Mouse (Mus musculus) neural tube, embryonic 15.5 days (tissue): ENCODE measurements around the gene AU040320. TPM values are rescaled to one million over a fixed set of nuclear protein-coding genes. Genes with fewer than 3 reads are reported as not detected.

Source experiments
- ATAC-seq: fragments of 200-750 bp; cut with Nextera tagmentation; 2 replicates; pipeline ENCODE4 v1.8.0; 2017; ENCODE audit warnings: mild to moderate bottlenecking, moderate TSS enrichment, moderate library complexity; ENCODE audit not compliant: low FRiP score
- H3K27ac ChIP-seq: fragments of 300-500 bp; sonication (generic); replicated peaks from 2 replicates; pipeline ENCODE4 v1.5.1; 2015; ENCODE audit warnings: mild to moderate bottlenecking, inconsistent platforms
- H3K27me3 ChIP-seq: fragments of 300-500 bp; sonication (generic); replicated peaks from 2 replicates; pipeline ENCODE4 v1.6.1; 2015; ENCODE audit warnings: inconsistent platforms
- H3K36me3 ChIP-seq: fragments of 300-500 bp; sonication (generic); 2 replicates; pipeline ENCODE4 v1.6.1; 2015; ENCODE audit warnings: inconsistent platforms
- H3K4me1 ChIP-seq: fragments of 300-500 bp; sonication (generic); 2 replicates; pipeline ENCODE4 v1.6.1; 2015; ENCODE audit warnings: inconsistent platforms
- H3K4me2 ChIP-seq: fragments of 300-500 bp; sonication (generic); 2 replicates; pipeline ENCODE4 v1.6.1; 2015; ENCODE audit warnings: inconsistent platforms, mild to moderate bottlenecking, moderate library complexity
- H3K4me3 ChIP-seq: fragments of 300-500 bp; sonication (generic); replicated peaks from 2 replicates; pipeline ENCODE4 v1.5.1; 2015; ENCODE audit warnings: mild to moderate bottlenecking, inconsistent platforms
- H3K9ac ChIP-seq: fragments of 300-500 bp; sonication (generic); replicated peaks from 2 replicates; pipeline ENCODE4 v1.6.1; 2015; ENCODE audit warnings: mild to moderate bottlenecking, inconsistent platforms
- H3K9me3 ChIP-seq: fragments of 300-500 bp; sonication (generic); replicated peaks from 2 replicates; pipeline ENCODE4 v1.6.1; 2016; ENCODE audit warnings: inconsistent platforms
- WGBS: fragments of 180-500 bp; shearing (Covaris S2); methylation state at CpG from one replicate; pipeline ENCODE4 v1.1.7; 2015; ENCODE audit warnings: mixed read lengths; 5-methylcytosine and 5-hydroxymethylcytosine counted together
- polyA plus RNA-seq: library from polyadenylated mRNA; unstranded; fragments of >200 nt; fragmentation: Nextera tagmentation; extraction: Ambion mirVana; gene quantifications from 2 replicates; pipeline ENCODE4 v1.2.1, GENCODE M21; 2015

Gene AU040320
- polyA plus RNA-seq, 1 experiment from 2014 or later, result 41.7 TPM

DNA sequence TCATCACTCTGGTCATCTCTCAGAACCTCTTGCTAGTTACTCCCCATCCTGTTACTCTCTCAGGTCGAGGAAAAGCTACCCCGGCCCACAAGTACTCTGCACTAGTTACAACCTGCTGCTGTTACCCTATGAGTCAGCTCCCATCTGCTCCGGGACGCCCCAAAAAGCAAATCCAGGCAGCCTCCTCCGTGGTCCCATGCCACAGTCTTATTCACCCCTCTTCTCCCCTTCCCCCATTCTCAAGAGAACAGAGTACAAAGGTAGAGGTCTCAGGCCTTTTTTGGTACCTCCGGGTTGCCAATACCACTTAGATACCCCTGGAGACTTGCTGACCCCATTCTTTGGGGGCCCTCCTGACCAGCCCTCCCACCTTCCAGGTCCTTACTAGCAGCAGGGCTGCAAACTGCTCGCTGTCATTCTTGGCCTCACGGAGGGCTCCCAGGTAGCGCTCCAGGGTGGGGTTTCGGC, 1.8 kb upstream of the AU040320 start:
- Histone ChIP-seq H3K4me3 (peak overlapping the region; percentile 65), H3K4me2 (peak overlapping the region; percentile 70), H3K27ac (no peak overlapping the region), H3K9ac (peak overlapping the region; percentile 87), H3K4me1 (peaks cover 62% of the 10 kb centered on the region), H3K9me3 (no peaks in the 10 kb centered on the region), H3K36me3 (peaks cover 27% of the 10 kb centered on the region), H3K27me3 (no peaks in the 10 kb centered on the region)
- WGBS, result 55% methylated on average over 10 of the region's 10 CpGs
- no peak for ATAC-seq

DNA sequence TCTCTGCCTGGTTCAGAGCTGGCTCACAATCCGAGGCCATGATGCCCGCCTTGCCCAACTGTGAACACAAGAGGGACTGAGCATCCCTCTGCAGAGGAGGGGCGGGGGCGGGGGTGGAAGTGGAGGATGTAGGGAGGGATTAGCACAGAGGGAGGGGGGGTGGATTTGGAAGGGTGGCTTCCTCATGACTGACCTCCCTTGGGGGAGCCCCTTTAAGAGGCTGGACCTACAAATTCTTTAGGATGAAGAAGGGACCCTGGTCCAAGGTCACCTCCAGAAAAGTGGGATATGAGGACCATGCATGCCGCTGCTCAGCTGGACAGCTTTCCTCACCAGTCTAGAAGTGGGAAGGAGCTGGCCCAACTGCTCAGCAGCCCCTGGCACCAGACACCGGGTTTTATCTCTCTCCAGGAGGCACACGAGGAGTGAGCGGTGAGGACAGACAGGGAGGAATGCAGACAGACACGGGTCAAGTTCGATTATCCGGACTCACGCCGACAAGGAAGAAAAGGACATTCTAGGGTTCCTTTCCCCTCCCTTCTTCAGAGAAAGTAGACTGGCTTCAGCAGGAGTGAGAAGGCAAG, 1.2 kb upstream of the AU040320 start:
- Histone ChIP-seq H3K9ac (peak overlapping the region; percentile 87), H3K9me3 (no peaks in the 10 kb centered on the region), H3K36me3 (peaks cover 26% of the 10 kb centered on the region), H3K4me3 (peak overlapping the region; percentile 65), H3K4me1 (peaks cover 65% of the 10 kb centered on the region), H3K27ac (peak overlapping the region; percentile 99), H3K4me2 (peak overlapping the region; percentile 70), H3K27me3 (no peaks in the 10 kb centered on the region)
- WGBS, result 5% methylated on average over 13 of the region's 13 CpGs
- ATAC-seq, result no peak

DNA sequence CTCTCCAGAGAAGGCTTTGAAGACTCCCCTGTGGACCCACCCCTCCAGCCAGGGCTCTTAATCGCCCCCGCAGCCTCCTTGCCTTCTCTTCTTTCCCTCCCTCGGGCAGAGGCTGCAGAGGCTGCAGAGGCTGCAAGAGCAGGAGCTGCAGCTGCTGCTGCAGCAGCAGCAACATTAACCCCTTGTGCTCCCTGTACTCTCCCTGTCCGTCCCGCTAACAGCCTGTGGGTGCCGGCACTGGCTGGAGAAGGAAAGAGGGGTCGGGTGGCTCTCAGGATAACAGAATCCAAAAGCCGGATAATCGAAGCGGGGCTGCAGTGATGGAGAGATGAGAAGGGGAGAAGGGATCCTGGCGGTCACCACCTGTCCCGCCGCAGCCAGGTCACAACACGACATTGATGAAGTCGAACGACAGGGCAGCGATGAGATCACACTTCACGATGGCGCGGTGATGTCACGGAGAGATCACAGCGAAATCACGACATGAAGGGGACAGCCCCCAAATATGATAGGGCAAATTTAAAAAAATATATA, 669 bp upstream of the AU040320 start:
- Histone ChIP-seq H3K36me3 (peaks cover 24% of the 10 kb centered on the region; the same call in 1 of the 2 replicates), H3K4me3 (peak overlapping the region; percentile 65), H3K4me1 (peaks cover 62% of the 10 kb centered on the region), H3K9me3 (no peaks in the 10 kb centered on the region), H3K4me2 (peak overlapping the region; percentile 70), H3K27ac (peak overlapping the region; percentile 99), H3K9ac (peak overlapping the region; percentile 87), H3K27me3 (no peaks in the 10 kb centered on the region)
- 1% methylated on average over 23 of the region's 23 CpGs for WGBS
- ATAC-seq, result 0 out of 2 replicates have a peak, but pooled peaks have one; percentile 14

DNA sequence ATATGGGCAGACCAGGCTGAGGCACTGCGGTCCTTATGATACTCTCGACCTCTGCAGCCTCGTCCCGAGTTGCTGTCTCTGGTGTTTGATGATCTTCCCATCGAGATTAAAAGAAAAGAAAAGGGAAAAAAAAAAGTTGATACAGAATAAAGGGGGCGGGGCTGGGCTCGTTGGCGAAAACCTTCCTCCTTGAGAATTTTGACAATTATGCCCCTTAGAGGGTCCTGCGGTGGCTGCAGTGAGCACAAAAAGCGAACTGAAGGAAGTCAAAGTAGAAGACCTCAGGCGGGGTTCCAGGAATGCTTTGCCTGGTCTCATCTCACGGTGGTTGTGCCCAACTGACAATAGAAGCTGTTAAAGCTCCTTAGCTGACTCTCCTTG, 877 bp downstream of the AU040320 start:
- under 1% methylated on average over 12 of the region's 12 CpGs for WGBS
- Histone ChIP-seq H3K27ac (peak overlapping the region; percentile 99), H3K4me2 (peak overlapping the region; percentile 70), H3K36me3 (peaks cover 15% of the 10 kb centered on the region), H3K27me3 (no peaks in the 10 kb centered on the region), H3K4me1 (peaks cover 48% of the 10 kb centered on the region), H3K4me3 (peak overlapping the region; percentile 65), H3K9me3 (no peaks in the 10 kb centered on the region), H3K9ac (peak overlapping the region; percentile 87)
- ATAC-seq, result no peak

DNA sequence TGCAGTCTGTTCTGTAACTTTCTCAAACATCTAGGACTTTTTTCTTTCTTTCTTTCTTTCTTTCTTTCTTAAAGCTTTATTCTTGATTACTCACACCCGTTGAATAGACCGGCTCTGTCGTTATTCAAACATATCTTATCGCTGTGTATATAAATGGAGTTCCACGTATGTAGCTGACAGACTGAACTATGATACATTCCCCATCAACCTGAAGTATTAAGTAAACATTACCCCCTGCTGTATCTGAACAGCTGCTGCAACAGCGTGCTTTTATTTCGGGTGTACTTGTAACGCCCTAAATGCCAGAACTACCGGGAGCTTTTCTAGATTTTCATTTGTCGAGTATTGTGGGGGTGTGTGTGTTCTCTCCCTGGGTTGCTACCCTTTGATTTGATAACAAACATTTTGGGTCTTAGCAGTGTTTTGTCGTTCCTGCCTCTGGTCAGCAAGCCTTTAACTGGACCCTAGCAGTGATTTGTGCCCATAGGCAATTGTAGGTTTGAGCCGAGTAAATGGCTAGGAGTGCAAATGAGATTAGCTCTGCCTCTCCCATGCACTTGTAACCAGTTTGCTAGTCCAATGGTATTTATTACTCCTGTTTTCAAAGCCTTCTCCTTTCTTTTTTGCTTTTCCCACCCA, 1.5 kb downstream of the AU040320 start:
- H3K4me2 ChIP-seq, result peak overlapping the region; percentile 70
- 46% methylated on average over 12 of the region's 12 CpGs for WGBS
- no peak for ATAC-seq
- peak overlapping the region; percentile 65 for H3K4me3 ChIP-seq
- peaks cover 17% of the 10 kb centered on the region for H3K36me3 ChIP-seq
- H3K9me3 ChIP-seq, result no peaks in the 10 kb centered on the region
- no peak overlapping the region for H3K27ac ChIP-seq
- no peaks in the 10 kb centered on the region for H3K27me3 ChIP-seq
- H3K9ac ChIP-seq, result peak overlapping the region; percentile 87; the same call in 1 of the 2 replicates
- H3K4me1 ChIP-seq, result peaks cover 42% of the 10 kb centered on the region

DNA sequence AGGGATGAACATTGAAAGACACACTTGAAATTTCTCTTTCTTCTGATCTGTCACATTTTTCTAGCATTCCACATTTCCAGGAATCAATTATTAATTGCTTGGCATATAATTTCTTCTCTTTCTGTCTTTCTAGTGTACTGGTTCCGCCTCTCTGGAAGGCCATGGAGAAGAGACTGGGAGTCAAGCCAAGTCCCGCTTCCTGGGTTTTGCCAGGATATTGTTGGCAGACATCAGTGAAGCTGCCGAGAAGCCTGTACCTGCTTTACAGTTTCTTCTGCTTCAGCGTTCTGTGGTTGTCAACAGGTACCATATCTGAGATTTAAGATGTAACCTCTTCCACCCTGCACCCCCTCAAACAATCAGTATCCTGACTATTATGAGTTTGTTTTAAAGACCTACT, 3.4 kb downstream of the AU040320 start:
- Histone ChIP-seq H3K27me3 (no peaks in the 10 kb centered on the region), H3K9ac (no peak overlapping the region), H3K9me3 (no peaks in the 10 kb centered on the region), H3K4me1 (peaks cover 23% of the 10 kb centered on the region), H3K36me3 (peaks cover 26% of the 10 kb centered on the region), H3K4me2 (no peak overlapping the region), H3K4me3 (no peak overlapping the region), H3K27ac (no peak overlapping the region)
- 78% methylated on average over 4 of the region's 4 CpGs for WGBS
- no peak for ATAC-seq

DNA sequence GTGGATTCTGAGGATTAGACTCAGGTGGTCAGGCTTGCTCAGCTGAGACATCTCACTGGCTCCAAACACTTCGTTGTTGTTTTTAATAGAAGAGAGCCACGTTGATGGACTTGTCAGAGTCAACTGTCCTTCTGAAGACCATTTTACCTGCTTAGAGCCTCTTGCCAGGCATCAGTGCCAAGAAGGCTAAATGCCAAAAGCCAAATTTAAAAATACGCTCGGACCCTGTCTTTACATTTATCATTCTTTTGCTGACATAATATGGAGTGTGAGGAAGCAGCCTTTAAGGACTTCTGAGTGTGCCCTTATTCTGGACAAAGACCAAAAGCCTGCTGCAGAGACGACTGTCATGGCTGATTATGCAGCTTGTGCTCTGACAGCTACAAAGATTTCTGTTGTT, 5.0 kb downstream of the AU040320 start:
- ATAC-seq, result no peak
- 92% methylated on average over 5 of the region's 5 CpGs for WGBS
- H3K9me3 ChIP-seq, result no peaks in the 10 kb centered on the region
- H3K9ac ChIP-seq, result no peak overlapping the region
- H3K4me3 ChIP-seq, result no peak overlapping the region
- H3K27me3 ChIP-seq, result no peaks in the 10 kb centered on the region
- H3K4me2 ChIP-seq, result no peak overlapping the region
- peaks cover 35% of the 10 kb centered on the region for H3K36me3 ChIP-seq
- no peak overlapping the region for H3K27ac ChIP-seq
- peaks cover 17% of the 10 kb centered on the region for H3K4me1 ChIP-seq

DNA sequence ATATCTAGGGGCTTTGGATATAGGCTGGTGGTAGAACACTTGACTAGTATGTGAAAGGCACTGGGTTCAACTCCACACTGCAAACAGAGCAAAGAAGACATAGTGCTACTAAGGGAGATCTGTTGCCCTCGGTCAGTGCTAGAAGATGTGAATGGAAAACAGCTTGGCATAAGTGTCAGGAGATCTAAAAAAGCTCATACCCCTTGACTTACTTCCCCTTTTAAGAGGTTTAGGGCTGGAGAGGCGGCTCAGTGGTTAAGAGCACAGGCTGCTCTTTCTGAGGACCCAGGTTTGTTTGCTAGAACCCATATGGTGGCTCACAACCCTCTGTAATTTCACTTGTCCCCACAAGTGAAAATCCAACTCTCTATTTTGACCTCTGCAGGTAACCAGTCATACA, 6.1 kb downstream of the AU040320 start:
- peaks cover 15% of the 10 kb centered on the region for H3K4me1 ChIP-seq
- no peak overlapping the region for H3K4me2 ChIP-seq
- no peaks in the 10 kb centered on the region for H3K9me3 ChIP-seq
- H3K36me3 ChIP-seq, result peaks cover 41% of the 10 kb centered on the region
- ATAC-seq, result no peak
- WGBS, result 92% methylated on average over 2 of the region's 2 CpGs
- H3K9ac ChIP-seq, result no peak overlapping the region
- H3K4me3 ChIP-seq, result no peak overlapping the region
- no peaks in the 10 kb centered on the region for H3K27me3 ChIP-seq
- H3K27ac ChIP-seq, result no peak overlapping the region

DNA sequence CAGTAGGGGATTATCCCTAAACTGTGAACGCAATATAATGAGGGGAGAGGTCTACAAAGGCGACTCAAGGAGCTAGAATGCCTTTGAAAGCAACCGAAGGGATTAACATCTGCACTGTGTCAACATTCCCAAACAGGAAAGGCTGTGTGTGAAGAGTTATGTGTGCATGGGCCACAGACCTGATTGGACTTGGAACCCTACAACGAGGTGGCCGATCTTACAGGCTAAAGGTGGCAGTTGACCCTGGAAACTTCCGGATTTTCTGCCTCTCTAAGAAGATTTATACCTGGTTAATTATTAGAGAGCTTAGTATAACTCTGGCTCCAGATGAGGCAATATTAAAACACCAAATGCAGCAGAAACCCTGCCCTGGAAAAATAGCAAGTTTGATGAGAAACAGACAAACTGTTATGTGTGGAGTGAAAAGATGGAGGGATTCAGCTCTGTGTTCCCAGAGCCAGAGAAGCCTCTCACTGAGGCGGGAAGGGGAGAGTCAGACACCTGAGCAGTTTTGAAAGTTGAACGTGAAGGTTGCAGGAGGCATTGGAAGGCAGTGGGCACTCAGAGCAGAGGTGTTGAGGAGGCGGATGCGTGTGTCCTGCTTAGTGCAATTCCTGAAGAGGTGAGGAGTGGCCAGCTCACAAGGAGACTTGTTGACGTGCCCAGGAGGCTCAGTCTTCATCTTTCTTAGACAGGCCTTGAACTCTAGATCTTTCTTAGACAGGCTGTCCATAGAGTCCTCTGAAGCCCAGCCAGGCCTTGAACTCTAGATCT, 9.4 kb downstream of the AU040320 start:
- Histone ChIP-seq H3K9me3 (no peaks in the 10 kb centered on the region), H3K27me3 (no peaks in the 10 kb centered on the region), H3K4me3 (no peak overlapping the region), H3K27ac (no peak overlapping the region), H3K36me3 (peaks cover 38% of the 10 kb centered on the region), H3K4me2 (no peak overlapping the region), H3K4me1 (no peaks in the 10 kb centered on the region), H3K9ac (no peak overlapping the region)
- WGBS, result 85% methylated on average over 11 of the region's 11 CpGs
- ATAC-seq, result no peak

DNA sequence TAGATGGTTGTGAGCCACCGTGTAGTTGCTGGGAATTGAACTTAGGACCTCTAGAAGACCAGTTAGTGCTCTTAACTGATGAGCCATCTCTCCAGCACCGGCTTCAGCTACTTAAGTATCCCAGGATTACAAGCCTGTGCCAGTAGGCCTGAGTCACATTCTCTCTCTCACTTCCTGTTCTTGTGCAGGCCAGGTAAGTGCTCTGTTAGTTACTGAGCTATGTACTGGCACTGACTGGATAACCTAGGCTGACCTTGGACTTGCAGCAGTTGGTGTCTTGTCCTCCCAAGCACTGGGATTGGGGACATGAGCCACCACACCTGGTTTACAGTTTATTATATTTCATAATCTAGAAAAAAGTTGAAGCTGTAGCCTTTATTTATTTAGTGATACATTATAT, 10.1 kb downstream of the AU040320 start:
- Histone ChIP-seq H3K9ac (no peak overlapping the region), H3K4me1 (no peaks in the 10 kb centered on the region), H3K27ac (no peak overlapping the region), H3K4me3 (no peak overlapping the region), H3K9me3 (no peaks in the 10 kb centered on the region), H3K4me2 (no peak overlapping the region), H3K36me3 (peaks cover 36% of the 10 kb centered on the region), H3K27me3 (no peaks in the 10 kb centered on the region)
- WGBS, result 84% methylated on average over 2 of the region's 2 CpGs
- ATAC-seq, result no peak

DNA sequence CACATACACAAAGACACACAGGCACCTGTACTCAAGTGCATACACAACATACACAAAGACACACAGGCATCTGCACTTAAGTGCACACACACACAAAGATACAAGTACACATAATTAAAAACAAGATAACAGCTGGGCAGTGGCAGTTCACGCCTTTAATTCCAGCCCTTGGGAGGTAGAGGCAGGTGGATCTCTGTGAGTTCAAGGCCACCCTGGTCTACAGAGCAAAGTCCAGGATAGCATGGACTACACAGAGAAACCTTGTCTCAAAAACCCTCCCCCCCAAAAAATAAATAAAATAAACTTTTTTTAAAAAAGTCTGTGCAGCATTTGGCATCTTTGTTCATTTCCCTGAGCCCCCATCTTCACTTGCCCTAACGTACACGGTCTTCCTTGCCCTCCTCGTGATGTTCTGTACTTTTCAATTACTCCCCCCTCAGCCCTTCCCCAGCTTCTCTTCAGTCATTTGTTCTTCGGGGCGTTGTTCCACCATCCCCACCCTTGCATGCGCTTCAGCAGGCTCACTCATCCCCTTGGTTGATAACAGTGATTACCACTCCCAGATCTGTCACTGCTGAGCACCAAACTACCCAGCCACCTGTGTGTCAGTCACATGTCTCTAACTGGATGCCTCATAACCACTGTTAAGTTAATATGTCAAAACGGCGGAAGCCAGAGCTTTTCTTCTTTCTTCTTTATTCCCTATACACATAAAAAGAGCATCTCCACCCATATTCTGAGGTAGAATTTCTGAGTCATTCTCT, 16.6 kb downstream of the AU040320 start:
- 91% methylated on average over 9 of the region's 9 CpGs for whole genome bisulfite sequencing
- Histone ChIP-seq H3K27me3 (no peaks in the 10 kb centered on the region), H3K9me3 (no peaks in the 10 kb centered on the region), H3K9ac (no peak overlapping the region), H3K4me3 (no peak overlapping the region), H3K27ac (no peak overlapping the region), H3K4me2 (no peak overlapping the region), H3K4me1 (no peaks in the 10 kb centered on the region), H3K36me3 (peaks cover 9% of the 10 kb centered on the region; the same call in 1 of the 2 replicates)
- ATAC-seq, result no peak
